Mouse (Mus musculus) cerebellum, adult 2 months (tissue): Measurements from ENCODE around the gene Nckap1l. TPM values are rescaled to one million over a fixed set of nuclear protein-coding genes. Genes with fewer than 3 reads are reported as not detected.

Source experiments
- DNase-seq, 2 experiments: peaks; one replicate each; pipeline ENCODE4 v3.0.0; 2021
- H3K27ac ChIP-seq: fragments of 200-500 bp; 2 replicates; pipeline ENCODE4 v1.5.1; 2012; ENCODE audit warnings: low read length, control low read depth, inconsistent platforms; ENCODE audit not compliant: insufficient read depth
- H3K27me3 ChIP-seq: fragments of 200-500 bp; 2 replicates; pipeline ENCODE4 v1.6.1; 2012; ENCODE audit warnings: inconsistent platforms, mild to moderate bottlenecking, low read length, moderate library complexity; ENCODE audit not compliant: control insufficient read depth, insufficient read depth
- H3K4me1 ChIP-seq: fragments of 200-500 bp; 2 replicates; pipeline ENCODE4 v1.6.1; 2011; ENCODE audit warnings: low read length; ENCODE audit not compliant: control insufficient read depth, insufficient read depth
- H3K4me3 ChIP-seq: fragments of 200-500 bp; replicated peaks from 2 replicates; pipeline ENCODE3; 2011; ENCODE audit warnings: mild to moderate bottlenecking, low read depth, low read length, control low read depth; ENCODE audit not compliant: insufficient read depth
- CTCF ChIP-seq: fragments of 200-500 bp; IDR thresholded peaks from 2 replicates; pipeline ENCODE4 v1.5.1; 2011; ENCODE audit warnings: low read depth, mild to moderate bottlenecking, control low read depth, low read length, moderate library complexity, borderline replicate concordance; ENCODE audit not compliant: insufficient read depth
- POLR2A ChIP-seq: fragments of 200-500 bp; IDR thresholded peaks from 2 replicates; pipeline ENCODE4 v1.6.1; 2011; ENCODE audit warnings: low read length, control low read depth, borderline replicate concordance; ENCODE audit not compliant: insufficient read depth
- WGBS: fragments of 180-500 bp; shearing (Covaris S2); methylation state at CpG from one replicate; pipeline ENCODE4 v1.1.7; 2018; 5-methylcytosine and 5-hydroxymethylcytosine counted together
- polyA plus RNA-seq: library from polyadenylated mRNA; depleted of rRNA; stranded (reverse); fragments of >200 nt; gene quantifications from 2 replicates; pipeline ENCODE4 v1.2.3, GENCODE M21; 2012; rRNA removed

Nckap1l gene
- polyA plus RNA-seq, 1 experiment: 2.2 TPM

GRCm38 (mm10) chr15:103536456-103536855 lies 82.9 kb downstream of the Nckap1l start:
- Histone ChIP-seq H3K27ac (no peak overlapping the region), H3K4me1 (no peaks in the 10 kb centered on the region), H3K27me3 (no peaks in the 10 kb centered on the region), H3K4me3 (peak overlapping the region; percentile 89)
- DNase-seq: no peak
- 16% methylated on average over 2 of the region's 2 CpGs for WGBS
- no peak for TF ChIP-seq CTCF
- no peak for TF ChIP-seq POLR2A

DNA sequence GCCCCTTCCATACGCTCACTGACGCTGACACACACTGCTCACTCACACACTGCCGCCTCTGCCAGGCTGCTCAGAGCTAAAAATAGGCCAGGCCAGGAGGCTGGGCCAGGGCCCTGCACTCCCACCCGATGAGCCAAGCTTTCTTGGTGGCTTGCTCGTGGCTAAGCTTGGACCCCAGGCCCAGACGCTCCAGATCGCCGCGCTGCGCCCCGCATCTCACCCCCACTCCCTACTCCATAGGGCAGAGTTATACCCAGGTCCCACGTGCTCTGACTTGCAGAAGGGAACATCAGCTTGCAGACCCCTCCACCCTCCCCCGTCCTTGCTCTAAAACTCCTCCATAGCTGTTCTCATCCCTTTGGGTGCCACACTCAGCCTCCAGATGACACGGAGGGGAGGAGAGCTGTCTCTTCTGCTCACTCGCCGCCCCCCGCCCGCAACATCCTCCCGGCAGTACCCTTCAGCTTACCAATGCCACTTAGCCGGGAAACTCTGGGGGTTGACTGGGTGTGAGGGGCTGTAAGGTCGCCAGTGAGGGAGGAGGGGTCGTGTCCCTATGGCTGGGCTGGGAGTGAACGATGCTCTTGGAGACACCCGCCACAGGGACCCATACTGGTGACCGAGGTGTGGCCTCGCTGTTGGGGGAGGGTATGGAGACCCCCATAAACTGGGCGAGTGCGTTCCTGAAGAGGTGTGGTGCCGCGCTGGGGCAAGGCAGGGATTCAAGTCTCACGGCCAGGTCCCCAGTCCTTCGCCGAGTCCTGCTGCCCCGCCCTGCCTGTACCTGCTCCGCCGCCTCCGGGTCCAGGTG lies 83.6 kb downstream of the Nckap1l start:
- WGBS: under 1% methylated on average over 37 of the region's 37 CpGs
- no peak for TF ChIP-seq CTCF
- TF ChIP-seq POLR2A: no peak
- peak overlapping the region; percentile 89 for H3K4me3 ChIP-seq
- peak; percentile 49 to 50 for DNase-seq
- no peaks in the 10 kb centered on the region for H3K4me1 ChIP-seq
- H3K27me3 ChIP-seq: no peaks in the 10 kb centered on the region
- no peak overlapping the region; the same call in 1 of the 2 replicates for H3K27ac ChIP-seq

GRCm38 (mm10) chr15:103537822-103538213 lies 84.2 kb downstream of the Nckap1l start, which contains the start of gene Ppp1r1a:
Gene Ppp1r1a, minus strand, starts transcription at chr15:103538003.
- Histone ChIP-seq H3K27ac (no peak within 1 kb of the TSS; the same call in 1 of the 2 replicates), H3K27me3 (no peaks in the 10 kb centered on the region), H3K4me3 (peak within 1 kb of the TSS; percentile 89), H3K4me1 (no peaks in the 10 kb centered on the region)
- 1% methylated on average over 36 of the region's 36 CpGs for WGBS
- DNase-seq: peak; percentile 75 to 76
- TF ChIP-seq POLR2A: peak; percentile 28; the same call in 1 of the 2 replicates
- no peak for TF ChIP-seq CTCF

GRCm38 (mm10) chr15:103539259-103539658 lies 85.7 kb downstream of the Nckap1l start:
- WGBS: 87% methylated on average over 2 of the region's 2 CpGs
- Histone ChIP-seq H3K27ac (no peak overlapping the region), H3K27me3 (no peaks in the 10 kb centered on the region), H3K4me3 (no peak overlapping the region), H3K4me1 (no peaks in the 10 kb centered on the region)
- TF ChIP-seq CTCF: no peak
- TF ChIP-seq POLR2A: no peak
- no peak for DNase-seq

- no peaks in the 10 kb centered on the region for H3K4me1 ChIP-seq
- no peak overlapping the region for H3K4me3 ChIP-seq
- no peak overlapping the region for H3K27ac ChIP-seq
- TF ChIP-seq POLR2A (no peak), CTCF (no peak)
- H3K27me3 ChIP-seq: no peaks in the 10 kb centered on the region
- 83% methylated on average over 1 of the region's 1 CpGs for WGBS
- DNase-seq: no peak
Observed at GRCm38 (mm10) chr15:103540646-103541045, 87.1 kb downstream of the Nckap1l start.

DNA sequence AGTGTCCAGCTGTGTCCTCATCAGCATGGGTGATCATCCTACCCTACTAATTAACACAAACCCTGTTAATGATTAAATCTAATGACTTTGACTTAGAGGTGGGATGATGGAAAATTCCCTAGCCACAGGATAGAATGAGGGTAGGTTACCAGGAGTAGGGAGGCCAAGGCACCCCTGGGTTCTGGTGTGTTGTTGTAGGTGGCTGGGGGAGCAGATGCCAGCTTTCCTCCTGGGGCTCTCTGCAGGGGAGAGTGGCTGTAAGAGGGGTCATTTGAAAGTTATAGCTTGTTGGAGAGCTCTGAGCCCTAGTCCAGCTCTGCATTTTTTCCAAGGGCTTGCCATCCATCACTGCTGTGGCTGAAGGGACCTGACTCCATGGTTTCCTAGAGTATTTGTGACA lies 88.9 kb downstream of the Nckap1l start:
- Histone ChIP-seq H3K4me3 (no peak overlapping the region), H3K27ac (no peak overlapping the region), H3K27me3 (no peaks in the 10 kb centered on the region), H3K4me1 (no peaks in the 10 kb centered on the region)
- no peak for DNase-seq
- no peak for TF ChIP-seq CTCF
- no peak for TF ChIP-seq POLR2A

GRCm38 (mm10) chr15:103547983-103548382 lies 94.4 kb downstream of the Nckap1l start:
- no peak for DNase-seq
- no peaks in the 10 kb centered on the region for H3K27me3 ChIP-seq
- 83% methylated on average over 3 of the region's 3 CpGs for WGBS
- no peak overlapping the region for H3K27ac ChIP-seq
- no peak overlapping the region for H3K4me3 ChIP-seq
- H3K4me1 ChIP-seq: no peaks in the 10 kb centered on the region
- TF ChIP-seq CTCF (no peak), POLR2A (no peak)

Other genes with a start within 250 kb of the Nckap1l start
- gene Cbx5, start 214.0 kb upstream of the Nckap1l start, polyA plus RNA-seq: 49.4 and 52.7 TPM in 2 replicates
- 318 and 320 TPM in 2 replicates for gene Hnrnpa1, start 213.4 kb upstream of the Nckap1l start, polyA plus RNA-seq
- 0.28 and 0.57 TPM in 2 replicates for gene Nfe2, start 195.4 kb upstream of the Nckap1l start, polyA plus RNA-seq
- 110 and 117 TPM in 2 replicates for gene Copz1, start 181.1 kb upstream of the Nckap1l start, polyA plus RNA-seq
- 0.43 and 0.62 TPM in 2 replicates for gene Gpr84, start 143.2 kb upstream of the Nckap1l start, polyA plus RNA-seq
- gene Zfp385a, start 113.7 kb upstream of the Nckap1l start, polyA plus RNA-seq: 91.4 and 96.6 TPM in 2 replicates
- gene Itga5, start 87.0 kb upstream of the Nckap1l start, polyA plus RNA-seq: 1.6 TPM in 2 replicates
- 0.16 TPM in 1 of 2 replicates, not detected in the other for gene Gtsf1, start 23.3 kb upstream of the Nckap1l start, polyA plus RNA-seq
- 0.38 and 1.4 TPM in 2 replicates for gene Gtsf2, start 5.3 kb upstream of the Nckap1l start, polyA plus RNA-seq
- 57.5 and 62.5 TPM in 2 replicates for gene Pde1b, start 49.2 kb downstream of the Nckap1l start, polyA plus RNA-seq
- 28.3 and 30.0 TPM in 2 replicates for gene Ppp1r1a, start 84.2 kb downstream of the Nckap1l start, polyA plus RNA-seq
- 0.40 TPM in 1 of 2 replicates, not detected in the other for gene Glycam1, start 111.3 kb downstream of the Nckap1l start, polyA plus RNA-seq